Mouse (Mus musculus) stomach, postnatal 0 days (tissue): ENCODE measurements around the gene Tcf7l1. TPM values are rescaled to one million over a fixed set of nuclear protein-coding genes. Genes with fewer than 3 reads are reported as not detected.

Source experiments
- ATAC-seq: fragments of 200-750 bp; cut with Nextera tagmentation; 2 replicates; pipeline ENCODE4 v1.8.0; 2017; ENCODE audit not compliant: low FRiP score, low TSS enrichment
- DNase-seq: peaks from one replicate; pipeline ENCODE4 v3.0.0-alpha.2; 2016; ENCODE audit warnings: low spot score
- H3K27ac ChIP-seq: fragments of 300-500 bp; sonication (generic); replicated peaks from 2 replicates; pipeline ENCODE4 v1.5.1; 2014; ENCODE audit warnings: mild to moderate bottlenecking, control low read depth
- H3K27me3 ChIP-seq: fragments of 300-500 bp; sonication (generic); 2 replicates; pipeline ENCODE4 v1.6.1; 2014; ENCODE audit warnings: low read length; ENCODE audit not compliant: control insufficient read depth, insufficient read depth
- H3K36me3 ChIP-seq: fragments of 300-500 bp; sonication (generic); 2 replicates; pipeline ENCODE4 v1.6.1; 2014; ENCODE audit warnings: low read length, mixed read lengths; ENCODE audit not compliant: control insufficient read depth, insufficient read depth
- H3K4me1 ChIP-seq: fragments of 300-500 bp; sonication (generic); replicated peaks from 2 replicates; pipeline ENCODE4 v1.6.1; 2014; ENCODE audit warnings: antibody characterized with exemption; ENCODE audit not compliant: control insufficient read depth, insufficient read depth
- H3K4me2 ChIP-seq: fragments of 300-500 bp; sonication (generic); replicated peaks from 2 replicates; pipeline ENCODE4 v1.6.1; 2014; ENCODE audit warnings: low read depth, mild to moderate bottlenecking, control low read depth, moderate library complexity
- H3K4me3 ChIP-seq: fragments of 300-500 bp; sonication (generic); 2 replicates; pipeline ENCODE4 v1.5.1; 2014; ENCODE audit warnings: low read depth, low read length, control low read depth
- H3K9ac ChIP-seq: fragments of 300-500 bp; sonication (generic); 2 replicates; pipeline ENCODE4 v1.6.1; 2014; ENCODE audit warnings: mild to moderate bottlenecking, low read length, control low read depth, mixed read lengths
- H3K9me3 ChIP-seq: fragments of 300-500 bp; sonication (generic); 2 replicates; pipeline ENCODE4 v1.6.1; 2016; ENCODE audit warnings: low read length; ENCODE audit not compliant: control insufficient read depth
- CTCF ChIP-seq: IDR thresholded peaks from 2 replicates; pipeline ENCODE4 v1.5.1; 2016; ENCODE audit warnings: antibody characterized with exemption, low read depth, mild to moderate bottlenecking, moderate library complexity
- EP300 ChIP-seq: optimal IDR thresholded peaks from 2 replicates; pipeline ENCODE3; 2016; ENCODE audit warnings: antibody characterized with exemption
- WGBS: fragments of 180-500 bp; shearing (Covaris S2); extraction: QIAGEN DNeasy Blood & Tissue Kit; methylation state at CpG from one replicate; pipeline ENCODE4 v1.1.7; 2014; 5-methylcytosine and 5-hydroxymethylcytosine counted together
- polyA plus RNA-seq: library from polyadenylated mRNA; unstranded; fragments of >200 nt; fragmentation: Nextera tagmentation; extraction: Ambion mirVana; gene quantifications from 2 replicates; pipeline ENCODE4 v1.2.1, GENCODE M21; 2015

Gene Tcf7l1
- polyA plus RNA-seq, 1 experiment from 2014 or later: 11.1 TPM

DNA sequence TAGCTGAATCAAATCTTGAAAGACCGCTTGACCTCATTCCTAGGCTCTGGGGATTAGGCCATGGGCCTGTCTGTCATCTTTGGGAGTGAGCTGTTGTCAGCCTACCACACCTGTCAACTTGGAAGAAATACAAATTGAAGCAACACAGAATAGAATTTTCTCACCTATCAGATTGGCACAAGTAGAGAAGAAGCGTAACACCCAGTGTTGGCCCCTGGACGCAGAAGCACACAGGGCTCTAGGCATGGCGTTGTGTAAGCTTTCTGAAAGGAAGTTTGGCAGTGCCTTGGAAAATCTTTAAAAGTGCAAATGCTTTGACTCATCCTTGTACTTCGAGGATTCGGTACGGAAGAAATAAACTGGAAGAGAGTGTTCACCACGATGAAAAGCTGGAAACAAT, 3.6 kb upstream of the Tcf7l1 start:
- no peak overlapping the region for H3K4me3 ChIP-seq
- no peak for ATAC-seq
- H3K27ac ChIP-seq: no peak overlapping the region
- H3K4me1 ChIP-seq: no peaks in the 10 kb centered on the region
- no peak overlapping the region for H3K9ac ChIP-seq
- H3K9me3 ChIP-seq: no peaks in the 10 kb centered on the region
- TF ChIP-seq EP300 (no peak), CTCF (no peak)
- 85% methylated on average over 8 of the region's 8 CpGs for WGBS
- DNase-seq: no peak
- no peaks in the 10 kb centered on the region for H3K36me3 ChIP-seq
- no peak overlapping the region for H3K4me2 ChIP-seq
- H3K27me3 ChIP-seq: no peaks in the 10 kb centered on the region

DNA sequence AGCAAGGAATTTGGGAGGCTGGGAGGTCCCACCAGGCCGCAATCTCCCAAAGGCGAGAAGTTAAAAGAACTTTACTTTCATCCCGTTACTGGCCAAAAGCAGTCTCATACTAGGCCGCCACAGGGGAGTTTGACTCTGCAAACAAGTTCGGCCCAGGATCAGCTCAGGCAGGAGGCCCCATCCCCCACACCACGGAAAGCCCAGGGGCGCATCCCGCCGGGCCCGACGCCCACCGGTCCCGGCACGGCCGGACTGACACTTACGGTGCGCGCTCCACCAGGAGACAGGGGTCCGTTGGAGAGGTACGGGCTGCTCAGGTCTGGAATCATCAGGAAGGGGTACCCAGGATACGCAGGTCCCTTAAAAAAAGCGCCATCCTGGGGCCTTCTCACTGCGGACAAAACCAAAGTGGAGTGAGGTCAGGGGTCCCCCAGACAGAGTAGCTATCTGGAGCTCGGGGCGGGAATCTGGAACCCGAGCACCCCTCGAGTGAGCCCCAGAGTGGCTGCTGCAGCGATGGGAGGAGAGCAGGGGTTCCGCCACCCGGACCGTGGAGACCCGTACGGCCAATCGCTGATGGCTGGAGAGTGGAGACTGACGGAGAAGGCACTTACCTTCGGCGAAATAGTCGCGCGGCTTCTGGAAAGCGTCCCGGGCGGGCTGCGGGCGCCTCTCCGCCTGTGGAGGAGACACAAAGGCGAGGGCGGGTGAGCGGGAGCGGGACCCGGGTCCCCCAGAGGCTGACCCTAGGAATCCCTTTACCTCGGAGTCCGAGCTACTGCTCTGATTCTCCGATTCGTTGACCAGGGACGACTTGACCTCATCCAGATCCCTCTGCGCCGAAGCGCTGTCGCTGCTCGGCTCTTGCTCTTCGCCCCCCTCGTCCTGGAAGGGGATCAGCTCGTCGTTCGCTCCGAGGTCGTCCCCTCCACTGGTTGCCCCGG, 834 bp downstream of the Tcf7l1 start:
- TF ChIP-seq EP300 (no peak), CTCF (no peak)
- DNase-seq (peak; percentile 63), ATAC-seq (peak; percentile 16; the same call in 1 of the 2 replicates)
- no peaks in the 10 kb centered on the region for H3K9me3 ChIP-seq
- peak overlapping the region; percentile 84 for H3K4me3 ChIP-seq
- H3K4me1 ChIP-seq: 0 out of 2 replicates have a peak, but pooled peaks cover 2% of the 10 kb centered on the region
- under 1% methylated on average over 67 of the region's 69 CpGs for WGBS
- no peaks in the 10 kb centered on the region for H3K27me3 ChIP-seq
- H3K36me3 ChIP-seq: no peaks in the 10 kb centered on the region
- H3K27ac ChIP-seq: peak overlapping the region; percentile 90
- H3K9ac ChIP-seq: peak overlapping the region; percentile 89
- peak overlapping the region; percentile 92 for H3K4me2 ChIP-seq

DNA sequence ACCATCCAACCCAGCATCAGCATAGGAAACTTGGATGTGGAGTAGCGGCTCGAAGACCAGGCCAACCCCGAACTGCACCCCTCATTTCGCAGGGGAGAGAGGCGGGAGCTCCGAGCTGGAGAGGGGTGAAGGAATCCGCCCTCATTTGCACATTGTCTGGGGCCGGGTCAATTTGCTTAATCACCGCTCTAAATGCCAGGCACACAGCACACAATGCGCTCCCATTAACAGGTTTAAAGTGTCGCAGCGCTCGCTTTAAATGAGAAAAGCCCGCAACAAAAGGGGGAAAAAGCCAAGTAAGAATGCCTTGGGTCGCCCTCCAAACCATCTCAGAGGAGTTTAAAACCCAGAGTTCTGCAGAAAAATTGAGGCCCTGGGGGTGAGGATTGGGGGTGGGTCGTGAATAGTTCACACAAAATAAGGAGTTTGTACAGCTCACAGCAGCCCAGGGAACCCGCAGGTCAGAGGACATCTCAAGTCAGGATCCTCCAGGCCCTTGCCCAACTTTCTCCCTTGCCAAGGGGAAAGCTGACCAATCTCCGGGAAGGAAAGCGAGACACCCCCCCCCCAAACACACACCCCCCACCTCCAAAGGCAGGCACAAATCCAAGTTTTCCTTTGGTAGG, 1.6 kb downstream of the Tcf7l1 start:
- Histone ChIP-seq H3K4me2 (peak overlapping the region; percentile 92), H3K9ac (peak overlapping the region; percentile 89), H3K9me3 (no peaks in the 10 kb centered on the region), H3K27ac (peak overlapping the region; percentile 90; the same call in 1 of the 2 replicates), H3K4me3 (peak overlapping the region; percentile 84), H3K4me1 (0 out of 2 replicates have a peak, but pooled peaks cover 2% of the 10 kb centered on the region), H3K27me3 (no peaks in the 10 kb centered on the region), H3K36me3 (no peaks in the 10 kb centered on the region)
- ATAC-seq: no peak
- TF ChIP-seq EP300 (no peak), CTCF (no peak)
- peak; percentile 32 for DNase-seq
- 12% methylated on average over 18 of the region's 19 CpGs for WGBS

DNA sequence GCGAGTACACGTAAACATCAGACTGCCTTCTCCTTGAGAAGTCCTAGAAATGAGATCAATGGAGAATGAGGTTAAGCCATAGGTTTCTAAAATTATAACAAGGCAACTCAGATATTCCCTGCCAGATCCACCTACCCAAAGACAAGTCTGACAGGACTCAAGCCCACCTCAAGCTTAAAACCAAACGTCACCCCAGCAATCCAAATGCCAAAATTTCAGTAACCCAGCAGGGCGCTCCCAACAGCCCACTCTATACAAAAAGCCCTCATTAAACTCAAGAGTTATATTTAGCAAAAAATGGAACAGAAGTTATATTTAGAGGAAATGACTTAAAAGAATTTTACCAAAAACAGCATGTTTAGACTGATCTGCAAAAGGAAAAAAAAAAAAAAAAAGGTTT, 5.3 kb downstream of the Tcf7l1 start:
- Histone ChIP-seq H3K9me3 (no peaks in the 10 kb centered on the region), H3K4me2 (no peak overlapping the region), H3K9ac (no peak overlapping the region), H3K4me3 (no peak overlapping the region), H3K36me3 (0 out of 2 replicates have a peak, but pooled peaks cover 2% of the 10 kb centered on the region), H3K27ac (no peak overlapping the region), H3K27me3 (no peaks in the 10 kb centered on the region), H3K4me1 (0 out of 2 replicates have a peak, but pooled peaks cover 2% of the 10 kb centered on the region)
- TF ChIP-seq EP300 (no peak), CTCF (no peak)
- DNase-seq (no peak), ATAC-seq (no peak)
- WGBS: 89% methylated on average over 4 of the region's 4 CpGs

DNA sequence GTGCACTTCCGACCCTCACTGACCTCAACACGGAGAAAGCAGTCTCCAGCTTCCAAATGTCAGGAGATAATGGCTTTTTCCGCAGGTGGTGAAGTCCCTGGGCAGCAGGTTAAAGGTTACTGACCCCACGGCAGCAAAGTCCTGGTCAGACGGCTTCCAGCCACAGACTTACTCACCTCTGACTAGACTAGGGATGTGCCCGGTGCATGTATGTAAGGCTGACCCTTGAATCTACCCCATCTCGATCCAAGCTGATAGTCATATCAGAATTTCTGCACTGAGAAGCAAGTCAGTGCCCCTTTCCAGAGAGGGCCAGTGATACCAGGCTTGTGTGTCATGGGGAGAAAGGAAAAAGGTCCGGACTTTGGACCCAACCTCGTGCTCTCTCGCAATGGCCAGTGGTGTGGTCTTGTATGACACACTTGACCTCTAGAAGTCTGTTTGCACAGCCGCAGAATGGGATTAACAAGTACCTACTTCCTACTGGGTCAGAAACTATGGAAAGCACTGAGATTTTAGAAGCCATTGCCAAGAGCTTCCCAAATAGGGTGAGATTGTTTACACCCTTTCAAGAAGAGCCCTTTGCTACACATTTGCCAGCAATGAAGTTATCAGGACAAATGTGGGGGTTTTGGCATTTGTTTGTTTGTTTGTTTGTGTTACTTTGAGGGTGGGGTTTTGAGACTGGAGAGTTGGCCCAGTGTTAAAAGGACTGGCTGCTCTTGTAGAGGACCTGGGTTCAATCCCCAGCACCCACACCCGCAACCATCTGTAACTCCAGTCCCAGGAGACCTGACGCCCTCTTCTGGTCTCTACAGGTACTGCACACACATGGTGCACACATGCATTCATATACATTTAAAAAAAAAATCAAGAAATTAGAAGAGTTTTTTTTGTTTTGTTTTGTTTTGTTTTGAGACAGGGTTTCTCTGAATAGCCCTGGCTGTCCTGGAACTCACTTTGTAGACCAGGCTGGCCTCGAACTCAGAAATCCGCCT, 10.0 kb downstream of the Tcf7l1 start:
- Histone ChIP-seq H3K9ac (no peak overlapping the region), H3K36me3 (0 out of 2 replicates have a peak, but pooled peaks cover 2% of the 10 kb centered on the region), H3K27ac (0 out of 2 replicates have a peak overlapping the region, but pooled peaks have one; percentile 24), H3K27me3 (no peaks in the 10 kb centered on the region), H3K9me3 (no peaks in the 10 kb centered on the region), H3K4me1 (no peaks in the 10 kb centered on the region), H3K4me2 (no peak overlapping the region), H3K4me3 (no peak overlapping the region)
- DNase-seq (peak; percentile 55), ATAC-seq (peak; percentile 80)
- 67% methylated on average over 15 of the region's 15 CpGs for WGBS
- no peak for TF ChIP-seq EP300
- peak; percentile 50 for TF ChIP-seq CTCF
